Mouse (Mus musculus): Measurements from ENCODE around the gene Pxk.
"Not testable (repeated sequence)": the region's sequence is repeated elsewhere in the genome, so short reads cannot be mapped to it uniquely, and the experiment has no call there.

DNA sequence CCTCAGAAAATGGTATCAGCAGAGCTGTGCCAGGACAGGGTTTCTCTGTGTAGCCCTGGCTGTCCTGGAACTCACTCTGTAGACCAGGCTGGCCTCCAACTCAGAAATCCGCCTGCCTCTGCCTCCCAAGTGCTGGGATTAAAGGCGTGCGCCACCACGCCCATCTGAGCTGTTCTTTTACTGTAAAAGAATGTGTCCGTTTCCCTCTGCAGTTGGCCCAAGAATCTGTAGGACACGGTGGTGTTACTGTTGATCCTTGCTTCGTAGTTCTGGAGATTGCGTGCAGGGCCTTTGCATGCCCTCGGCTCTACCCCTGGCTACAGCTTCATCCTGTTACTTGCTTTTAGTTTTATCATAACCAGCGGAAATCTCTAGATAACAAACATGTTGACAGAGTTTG, 25.6 kb downstream of the Pxk start:
- TF ChIP-seq CTCF (IDR thresholded peaks at IDR 0.05; ENCODE audit: low read depth, low read length); GATA1 (IDR thresholded peaks at IDR 0.05; ENCODE audit: borderline replicate concordance, low read length); POLR2AphosphoS5 (IDR thresholded peaks at IDR 0.05; ENCODE audit: insufficient replicate concordance, low read depth, low read length): not testable (repeated sequence)

All from G1E (cell line).